Mouse (Mus musculus) E14TG2a.4 (cell line): Measurements from ENCODE around the gene Atp1a2.

Source experiments
- H3K27me3 ChIP-seq: 2 replicates; pipeline ENCODE4 v1.6.1; 2014; ENCODE audit warnings: low read length, control low read depth; ENCODE audit not compliant: insufficient read depth
- H3K36me3 ChIP-seq: 2 replicates; pipeline ENCODE4 v1.6.1; 2014; ENCODE audit warnings: low read length, control low read depth; ENCODE audit not compliant: insufficient read depth
- H3K4me1 ChIP-seq: replicated peaks from 2 replicates; pipeline ENCODE4 v1.6.1; 2014; ENCODE audit warnings: low read depth, low read length, control low read depth
- H3K4me3 ChIP-seq: replicated peaks from 2 replicates; pipeline ENCODE4 v1.5.1; 2014; ENCODE audit warnings: mild to moderate bottlenecking, low read length
- H3K9me3 ChIP-seq: 2 replicates; pipeline ENCODE4 v1.6.1; 2014; ENCODE audit warnings: low read length, control low read depth
- CTCF ChIP-seq: conservative IDR thresholded peaks from 2 replicates; pipeline ENCODE4 v1.5.1; 2014; ENCODE audit warnings: low read length
- NANOG ChIP-seq: IDR thresholded peaks from 2 replicates; pipeline ENCODE4 v1.6.1; 2014; ENCODE audit warnings: borderline replicate concordance, low read length, mixed read lengths
- POU5F1 ChIP-seq: IDR thresholded peaks from 2 replicates; pipeline ENCODE4 v1.6.1; 2014; ENCODE audit warnings: low read length, borderline replicate concordance

Gene Atp1a2

GRCm38 (mm10) chr1:172278328-172278727, 19.5 kb downstream of the Atp1a2 start:
- Histone ChIP-seq H3K36me3 (no peaks in the 10 kb centered on the region), H3K4me1 (peaks cover 35% of the 10 kb centered on the region), H3K9me3 (no peaks in the 10 kb centered on the region), H3K27me3 (peaks cover 9% of the 10 kb centered on the region; the same call in 1 of the 2 replicates), H3K4me3 (no peak overlapping the region)
- TF ChIP-seq NANOG: no peak
- no peak for TF ChIP-seq CTCF
- TF ChIP-seq POU5F1: no peak

DNA sequence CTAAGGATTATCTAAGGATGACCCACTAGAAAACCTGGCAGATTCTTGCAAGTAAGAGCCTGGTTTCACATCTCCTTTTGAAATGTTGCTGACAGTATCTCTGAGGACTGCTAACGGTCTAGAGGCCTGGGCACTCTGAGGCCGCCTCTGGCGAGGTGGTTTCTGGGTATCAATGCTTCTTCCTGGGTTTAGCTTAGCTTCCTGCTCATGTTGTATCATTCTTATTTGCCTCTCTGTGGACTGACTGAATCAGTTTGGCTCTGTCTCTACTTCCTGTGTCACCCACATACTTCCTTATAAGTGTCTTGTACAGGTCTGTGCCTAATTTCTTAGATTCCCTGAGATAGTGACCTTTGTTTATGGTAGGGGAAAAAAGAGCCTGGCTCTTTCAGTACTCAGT, 20.7 kb downstream of the Atp1a2 start:
- H3K36me3 ChIP-seq: no peaks in the 10 kb centered on the region
- H3K4me3 ChIP-seq: no peak overlapping the region
- H3K4me1 ChIP-seq: peaks cover 32% of the 10 kb centered on the region
- no peak for TF ChIP-seq NANOG
- TF ChIP-seq POU5F1: no peak
- TF ChIP-seq CTCF: no peak
- no peaks in the 10 kb centered on the region for H3K9me3 ChIP-seq
- H3K27me3 ChIP-seq: peaks cover 9% of the 10 kb centered on the region; the same call in 1 of the 2 replicates

DNA sequence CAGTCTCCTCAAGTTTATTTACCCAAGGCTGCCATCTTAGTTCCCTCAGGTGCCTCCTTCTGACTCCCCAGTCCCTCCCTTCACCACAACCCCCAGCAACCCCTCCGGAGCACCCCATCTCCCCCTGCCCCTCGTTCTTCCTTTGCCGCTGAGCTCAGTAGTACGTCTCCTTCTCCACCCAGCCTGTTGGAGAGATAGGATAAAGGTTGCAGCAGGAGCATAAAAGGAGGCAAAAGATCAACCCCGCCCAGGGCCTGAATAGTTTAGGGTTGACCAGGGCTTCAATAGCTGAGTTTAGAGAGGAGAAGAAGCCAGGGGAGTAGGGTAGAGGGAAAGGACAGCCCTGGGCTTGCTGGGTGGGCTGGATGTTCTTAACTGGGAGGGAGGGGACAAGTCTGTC, 23.3 kb downstream of the Atp1a2 start:
- Histone ChIP-seq H3K9me3 (no peaks in the 10 kb centered on the region), H3K36me3 (no peaks in the 10 kb centered on the region), H3K27me3 (peaks cover 5% of the 10 kb centered on the region; the same call in 1 of the 2 replicates), H3K4me1 (peaks cover 18% of the 10 kb centered on the region), H3K4me3 (no peak overlapping the region)
- TF ChIP-seq POU5F1 (no peak), NANOG (no peak), CTCF (no peak)

- H3K4me3 ChIP-seq: no peak overlapping the region
- no peaks in the 10 kb centered on the region for H3K36me3 ChIP-seq
- H3K27me3 ChIP-seq: 0 out of 2 replicates have a peak, but pooled peaks cover 4% of the 10 kb centered on the region
- H3K4me1 ChIP-seq: peaks cover 18% of the 10 kb centered on the region
- TF ChIP-seq CTCF (no peak), NANOG (no peak), POU5F1 (no peak)
- H3K9me3 ChIP-seq: no peaks in the 10 kb centered on the region
Observed at GRCm38 (mm10) chr1:172274116-172274515, 23.7 kb downstream of the Atp1a2 start.

- Histone ChIP-seq H3K4me3 (no peak overlapping the region), H3K36me3 (no peaks in the 10 kb centered on the region), H3K9me3 (no peaks in the 10 kb centered on the region), H3K27me3 (no peaks in the 10 kb centered on the region), H3K4me1 (peaks cover 14% of the 10 kb centered on the region)
- no peak for TF ChIP-seq CTCF
- TF ChIP-seq NANOG: no peak
- no peak for TF ChIP-seq POU5F1
Observed at GRCm38 (mm10) chr1:172273386-172273785, 24.5 kb downstream of the Atp1a2 start.

DNA sequence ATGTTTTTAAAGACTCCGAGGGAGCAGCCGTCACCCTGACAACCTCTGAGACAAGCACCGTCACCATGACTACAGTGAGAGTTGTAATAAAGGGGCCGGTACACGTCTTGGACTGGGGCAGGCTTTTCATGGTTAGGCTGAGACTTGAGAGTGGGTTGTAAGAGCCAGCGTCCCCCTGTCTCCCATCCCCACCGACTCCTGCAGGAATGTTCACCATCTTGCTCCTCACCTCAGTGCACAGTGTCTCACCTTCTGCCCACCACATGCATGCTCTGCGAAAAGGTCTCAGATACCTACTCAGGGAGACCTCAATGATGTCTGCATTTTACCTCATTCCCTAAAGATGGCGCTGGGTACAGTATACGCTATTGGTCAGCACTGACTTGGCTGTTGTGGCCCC, 26.1 kb downstream of the Atp1a2 start:
- peaks cover 10% of the 10 kb centered on the region for H3K4me1 ChIP-seq
- TF ChIP-seq CTCF: no peak
- no peak for TF ChIP-seq NANOG
- no peak for TF ChIP-seq POU5F1

GRCm38 (mm10) chr1:172271208-172271607, 26.7 kb downstream of the Atp1a2 start:
- no peak overlapping the region for H3K4me3 ChIP-seq
- no peaks in the 10 kb centered on the region for H3K27me3 ChIP-seq
- TF ChIP-seq CTCF (no peak), POU5F1 (no peak), NANOG (no peak)
- H3K4me1 ChIP-seq: peaks cover 10% of the 10 kb centered on the region
- no peaks in the 10 kb centered on the region for H3K9me3 ChIP-seq
- no peaks in the 10 kb centered on the region for H3K36me3 ChIP-seq

More for the DNA sequence above, 26.1 kb downstream of the Atp1a2 start:
- no peaks in the 10 kb centered on the region for H3K9me3 ChIP-seq
- H3K36me3 ChIP-seq: no peaks in the 10 kb centered on the region
- H3K4me3 ChIP-seq: no peak overlapping the region
- H3K27me3 ChIP-seq: no peaks in the 10 kb centered on the region

DNA sequence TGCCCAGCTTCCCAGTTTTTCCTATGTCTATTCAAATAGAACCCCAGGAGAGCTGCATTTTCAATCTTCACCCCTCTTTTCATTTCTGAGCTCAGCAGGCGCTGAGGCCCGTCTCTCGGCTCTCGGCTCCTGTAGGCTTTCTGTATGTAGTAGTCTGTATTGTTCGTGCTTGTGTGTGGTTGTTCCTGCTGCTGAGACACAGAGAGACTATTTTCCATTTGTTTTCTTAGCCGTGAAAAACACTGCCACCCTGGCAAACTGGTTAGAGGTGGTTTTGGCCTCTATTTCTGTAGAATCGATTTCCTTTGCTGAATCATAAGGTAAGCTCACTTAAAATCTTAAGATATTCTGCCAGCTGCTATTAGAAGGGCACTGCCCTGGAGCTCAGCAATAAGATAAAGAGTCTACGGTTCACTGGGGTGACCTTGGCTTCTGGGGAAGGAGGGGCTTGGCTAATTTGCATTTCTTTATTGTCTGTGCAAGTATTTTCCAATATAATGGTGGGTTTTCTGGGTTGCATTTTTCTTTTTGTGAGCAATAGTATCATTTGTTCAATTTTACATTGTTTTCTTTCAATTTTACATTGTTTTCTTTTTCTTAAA, 36.3 kb downstream of the Atp1a2 start, which contains the start of gene Igsf8:
Gene Igsf8 (plus strand): TSS at position 165 of the 602 bp plus-strand sequence.
- H3K4me3 ChIP-seq: no peak within 1 kb of the TSS
- H3K4me1 ChIP-seq: peaks cover 13% of the 10 kb centered on the region
- H3K27me3 ChIP-seq: no peaks in the 10 kb centered on the region; the same call in 1 of the 2 replicates
- H3K36me3 ChIP-seq: no peaks in the 10 kb centered on the region
- TF ChIP-seq CTCF (no peak), NANOG (no peak), POU5F1 (no peak)
- H3K9me3 ChIP-seq: no peaks in the 10 kb centered on the region; the same call in 1 of the 2 replicates
